Mouse (Mus musculus): Measurements from ENCODE around the gene Atp2b1.

GRCm38 (mm10) chr10:98946031-98946791, 32.0 kb downstream of the Atp2b1 start:
- TF ChIP-seq SIN3A (IDR thresholded peaks at IDR 0.05; ENCODE audit: low read length) (no peak), POLR2AphosphoS2 (IDR thresholded peaks at IDR 0.05; ENCODE audit: low read depth, low read length) (no peak), CTCF (conservative IDR thresholded peaks at IDR 0.05 in 1 of 2, IDR thresholded peaks at IDR 0.05 in 1 of 2; ENCODE audit: low read depth in 2 of 2, low read length in 2 of 2) (peak in 1 of 2 experiments; percentile 16; a peak in 1 of 4 replicates), BHLHE40 (IDR thresholded peaks at IDR 0.05; ENCODE audit: low read depth, low read length) (no peak), ZNF384 (IDR thresholded peaks at IDR 0.05; ENCODE audit: low read depth, low read length) (no peak), RAD21 (IDR thresholded peaks at IDR 0.05; ENCODE audit: low read depth, low read length) (no peak; the same call in 1 of the 2 replicates), E2F4 (IDR thresholded peaks at IDR 0.05; ENCODE audit: insufficient replicate concordance, low read depth, low read length) (no peak), TCF12 (IDR thresholded peaks at IDR 0.05; ENCODE audit: low read depth, low read length) (no peak), EP300 (IDR thresholded peaks at IDR 0.05; ENCODE audit: low read length) (no peak), POLR2A (IDR thresholded peaks at IDR 0.05; ENCODE audit: low read depth, low read length) (no peak), NELFE (IDR thresholded peaks at IDR 0.05; ENCODE audit: low read depth, low read length) (no peak), KAT2A (IDR thresholded peaks at IDR 0.05; ENCODE audit: insufficient replicate concordance, low read length) (no peak), CHD2 (IDR thresholded peaks at IDR 0.05; ENCODE audit: low read length) (no peak), USF1 (IDR thresholded peaks at IDR 0.05; ENCODE audit: low read depth, low read length) (no peak)

Measured in CH12.LX (cell line).